Mouse (Mus musculus) lung, embryonic 14.5 days (tissue): Measurements from ENCODE around the gene Mlf1. TPM values are rescaled to one million over a fixed set of nuclear protein-coding genes. Genes with fewer than 3 reads are reported as not detected.

Experiments used
- ATAC-seq: fragments of 200-750 bp; cut with Nextera tagmentation; 2 replicates; pipeline ENCODE4 v1.8.0; 2017; ENCODE audit warnings: mild to moderate bottlenecking, moderate TSS enrichment, moderate library complexity; ENCODE audit not compliant: insufficient read depth
- DNase-seq: peaks from one replicate; pipeline ENCODE4 v3.0.0-alpha.2; 2015
- H3K27ac ChIP-seq: fragments of 300-500 bp; sonication (generic); 2 replicates; pipeline ENCODE4 v1.5.1; 2014; ENCODE audit warnings: low read depth, mild to moderate bottlenecking, moderate library complexity
- H3K27me3 ChIP-seq: fragments of 300-500 bp; sonication (generic); 2 replicates; pipeline ENCODE4 v1.6.1; 2014; ENCODE audit warnings: low read length, control low read depth; ENCODE audit not compliant: insufficient read depth
- H3K36me3 ChIP-seq: fragments of 300-500 bp; sonication (generic); 2 replicates; pipeline ENCODE4 v1.6.1; 2014; ENCODE audit warnings: control low read depth; ENCODE audit not compliant: insufficient read depth
- H3K4me1 ChIP-seq: fragments of 300-500 bp; sonication (generic); 2 replicates; pipeline ENCODE4 v1.6.1; 2014; ENCODE audit warnings: antibody characterized with exemption, control low read depth; ENCODE audit not compliant: insufficient read depth
- H3K4me2 ChIP-seq: fragments of 300-500 bp; sonication (generic); 2 replicates; pipeline ENCODE4 v1.6.1; 2014; ENCODE audit warnings: mild to moderate bottlenecking
- H3K4me3 ChIP-seq: fragments of 300-500 bp; sonication (generic); 2 replicates; pipeline ENCODE4 v1.5.1; 2014; ENCODE audit warnings: low read depth, low read length
- H3K9ac ChIP-seq: fragments of 300-500 bp; sonication (generic); 2 replicates; pipeline ENCODE4 v1.6.1; 2014
- H3K9me3 ChIP-seq: fragments of 300-500 bp; sonication (generic); 2 replicates; pipeline ENCODE4 v1.6.1; 2016; ENCODE audit warnings: low read depth, low read length, control low read depth
- CTCF ChIP-seq: IDR thresholded peaks from 2 replicates; pipeline ENCODE4 v1.5.1; 2016; ENCODE audit warnings: antibody characterized with exemption, low read depth
- WGBS: fragments of 180-500 bp; shearing (Covaris S2); extraction: QIAGEN DNeasy Blood & Tissue Kit; methylation state at CpG from one replicate; pipeline ENCODE4 v1.1.7; 2014; 5-methylcytosine and 5-hydroxymethylcytosine counted together
- polyA plus RNA-seq: library from polyadenylated mRNA; unstranded; fragments of >200 nt; fragmentation: Nextera tagmentation; extraction: Ambion mirVana; gene quantifications from 2 replicates; pipeline ENCODE4 v1.2.1, GENCODE M21; 2014

Mlf1 gene
- polyA plus RNA-seq, 1 experiment from 2014 or later = 17.1 TPM

- no peak overlapping the region for H3K4me3 ChIP-seq
- no peaks in the 10 kb centered on the region for H3K9me3 ChIP-seq
- no peak overlapping the region for H3K9ac ChIP-seq
- no peak for TF ChIP-seq CTCF
- 50% methylated on average over 5 of the region's 5 CpGs for WGBS
- no peak for ATAC-seq
- no peaks in the 10 kb centered on the region for H3K4me1 ChIP-seq
- H3K27ac ChIP-seq = no peak overlapping the region
- peaks cover 8% of the 10 kb centered on the region for H3K27me3 ChIP-seq
- no peak for DNase-seq
- no peak overlapping the region for H3K4me2 ChIP-seq
- no peaks in the 10 kb centered on the region for H3K36me3 ChIP-seq
These were observed 1.1 kb upstream of the Mlf1 start for GRCm38 (mm10) chr3:67372781-67373180.

- Histone ChIP-seq H3K36me3 (no peaks in the 10 kb centered on the region), H3K9ac (peak overlapping the region; percentile 36), H3K4me1 (no peaks in the 10 kb centered on the region), H3K4me2 (peak overlapping the region; percentile 82), H3K27ac (no peak overlapping the region), H3K9me3 (no peaks in the 10 kb centered on the region), H3K4me3 (peak overlapping the region; percentile 44), H3K27me3 (peaks cover 8% of the 10 kb centered on the region)
- TF ChIP-seq CTCF = no peak
- ATAC-seq (peak; percentile 58), DNase-seq (no peak)
- WGBS = 29% methylated on average over 7 of the region's 7 CpGs
These were observed 472 bp downstream of the Mlf1 start for GRCm38 (mm10) chr3:67374360-67374778.

- H3K27ac ChIP-seq = no peak within 1 kb of the TSS
- DNase-seq (no peak), ATAC-seq (no peak)
- H3K4me3 ChIP-seq = peak within 1 kb of the TSS; percentile 44
- no peaks in the 10 kb centered on the region for H3K36me3 ChIP-seq
- no peaks in the 10 kb centered on the region for H3K9me3 ChIP-seq
- WGBS = 18% methylated on average over 3 of the region's 3 CpGs
- no peaks in the 10 kb centered on the region for H3K4me1 ChIP-seq
- H3K4me2 ChIP-seq = peak within 1 kb of the TSS; percentile 82
- H3K27me3 ChIP-seq = peaks cover 8% of the 10 kb centered on the region
- H3K9ac ChIP-seq = peak within 1 kb of the TSS; percentile 36
- no peak for TF ChIP-seq CTCF
These were observed 1.2 kb downstream of the Mlf1 start, which contains the start of gene Gm17402 for GRCm38 (mm10) chr3:67375063-67375462. Gene Gm17402 (minus strand): TSS chr3:67375163.

- H3K4me3 ChIP-seq = no peak overlapping the region
- no peak for ATAC-seq
- H3K9ac ChIP-seq = no peak overlapping the region
- no peak overlapping the region for H3K4me2 ChIP-seq
- no peak for TF ChIP-seq CTCF
- no peak for DNase-seq
- H3K27ac ChIP-seq = no peak overlapping the region
- peaks cover 5% of the 10 kb centered on the region; the same call in 1 of the 2 replicates for H3K27me3 ChIP-seq
- H3K36me3 ChIP-seq = no peaks in the 10 kb centered on the region
- no peaks in the 10 kb centered on the region for H3K4me1 ChIP-seq
- H3K9me3 ChIP-seq = no peaks in the 10 kb centered on the region
These were observed 4.3 kb downstream of the Mlf1 start for GRCm38 (mm10) chr3:67378215-67378614.

- 30% methylated on average over 8 of the region's 8 CpGs for WGBS
- H3K27ac ChIP-seq = no peak overlapping the region
- H3K9me3 ChIP-seq = no peaks in the 10 kb centered on the region
- no peak for TF ChIP-seq CTCF
- peak overlapping the region; percentile 77 for H3K4me2 ChIP-seq
- DNase-seq = no peak
- no peak overlapping the region; the same call in 1 of the 2 replicates for H3K9ac ChIP-seq
- peak overlapping the region; percentile 94 for H3K4me3 ChIP-seq
- peaks cover 3% of the 10 kb centered on the region; the same call in 1 of the 2 replicates for H3K4me1 ChIP-seq
- H3K36me3 ChIP-seq = peaks cover 23% of the 10 kb centered on the region
- peak; percentile 83; the same call in 1 of the 2 replicates for ATAC-seq
- H3K27me3 ChIP-seq = no peaks in the 10 kb centered on the region
These were observed 55.6 kb downstream of the Mlf1 start for GRCm38 (mm10) chr3:67429338-67429998.

GRCm38 (mm10) chr3:67429999-67430380 is 56.1 kb downstream of the Mlf1 start, which contains the start of gene Gfm1:
Gene Gfm1 (plus strand): TSS chr3:67430096.
- peaks cover 3% of the 10 kb centered on the region; the same call in 1 of the 2 replicates for H3K4me1 ChIP-seq
- no peaks in the 10 kb centered on the region for H3K9me3 ChIP-seq
- no peaks in the 10 kb centered on the region for H3K27me3 ChIP-seq
- DNase-seq (peak; percentile 90), ATAC-seq (peak; percentile 98)
- peak within 1 kb of the TSS; percentile 94 for H3K4me3 ChIP-seq
- H3K9ac ChIP-seq = peak within 1 kb of the TSS; percentile 85
- TF ChIP-seq CTCF = peak; percentile 92
- under 1% methylated on average over 24 of the region's 24 CpGs for WGBS
- peaks cover 25% of the 10 kb centered on the region for H3K36me3 ChIP-seq
- peak within 1 kb of the TSS; percentile 77 for H3K4me2 ChIP-seq
- H3K27ac ChIP-seq = peak within 1 kb of the TSS; percentile 30; the same call in 1 of the 2 replicates

GRCm38 (mm10) chr3:67434011-67434410 is 60.1 kb downstream of the Mlf1 start:
- Histone ChIP-seq H3K27me3 (no peaks in the 10 kb centered on the region), H3K4me1 (peaks cover 3% of the 10 kb centered on the region; the same call in 1 of the 2 replicates), H3K9ac (no peak overlapping the region), H3K27ac (no peak overlapping the region), H3K36me3 (peaks cover 61% of the 10 kb centered on the region), H3K4me3 (no peak overlapping the region), H3K9me3 (no peaks in the 10 kb centered on the region), H3K4me2 (no peak overlapping the region)
- ATAC-seq (no peak), DNase-seq (no peak)
- no peak for TF ChIP-seq CTCF
- WGBS = 89% methylated on average over 6 of the region's 6 CpGs
